Mouse (Mus musculus) frontal cortex, postnatal 25 days (tissue): ENCODE measurements around the gene Tspan14.

Experiments
- DNase-seq, 2 experiments: peaks; one replicate each; pipeline ENCODE4 v3.0.0; 2022; ENCODE audit warnings: low spot score in 2 of 2

Tspan14 gene

GRCm38 (mm10) chr14:40975127-40975721, 8.6 kb upstream of the Tspan14 start:
- DNase-seq = peak; percentile 45 to 62

GRCm38 (mm10) chr14:40968051-40968450, 1.4 kb upstream of the Tspan14 start:
- DNase-seq = no peak

GRCm38 (mm10) chr14:40967598-40967900, 942 bp upstream of the Tspan14 start:
- no peak for DNase-seq

DNA sequence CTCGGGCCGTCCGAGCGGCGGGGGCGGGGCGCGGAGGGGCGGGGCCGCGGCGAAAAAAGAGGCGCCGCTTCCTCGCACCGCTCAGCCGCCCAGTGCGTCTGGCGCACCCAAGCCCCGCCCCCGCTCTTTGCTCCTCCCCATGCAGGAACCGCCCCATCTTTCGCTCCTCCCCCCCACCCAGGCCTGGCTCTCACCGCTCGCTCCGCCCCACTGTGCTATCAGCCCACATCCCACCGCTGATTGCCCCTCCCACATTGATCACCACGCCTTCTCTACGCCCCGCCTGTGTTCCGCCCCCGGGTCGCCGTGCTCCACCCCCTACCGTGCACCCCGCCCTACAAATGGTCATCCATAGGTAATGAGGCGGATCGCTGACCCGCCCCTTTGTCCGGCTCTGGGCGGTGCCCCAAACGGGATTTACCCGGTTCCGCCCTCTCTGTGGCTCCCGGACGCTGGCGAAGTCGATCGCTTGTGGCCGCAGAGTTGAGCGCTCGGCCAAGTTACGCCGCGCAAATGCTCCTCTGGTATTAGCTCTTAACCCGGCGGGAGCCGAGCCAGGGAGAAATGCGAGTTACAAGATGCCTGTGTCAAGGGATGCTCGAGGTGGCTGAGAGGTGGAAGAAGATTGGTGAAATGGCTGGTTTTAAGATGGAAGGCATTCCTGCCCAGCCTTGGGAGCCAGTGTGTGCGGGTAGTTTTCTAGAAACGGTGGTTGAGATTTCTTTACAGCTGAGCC, 423 bp upstream of the Tspan14 start:
- DNase-seq = peak; percentile 86 to 91

- no peak for DNase-seq
Observed at GRCm38 (mm10) chr14:40965507-40966356, 875 bp downstream of the Tspan14 start.

- no peak for DNase-seq
Observed at GRCm38 (mm10) chr14:40964881-40965280, 1.7 kb downstream of the Tspan14 start.

- DNase-seq = no peak
Observed at GRCm38 (mm10) chr14:40964214-40964610, 2.4 kb downstream of the Tspan14 start.

- no peak for DNase-seq
Observed at GRCm38 (mm10) chr14:40963501-40964213, 3.0 kb downstream of the Tspan14 start.

DNA sequence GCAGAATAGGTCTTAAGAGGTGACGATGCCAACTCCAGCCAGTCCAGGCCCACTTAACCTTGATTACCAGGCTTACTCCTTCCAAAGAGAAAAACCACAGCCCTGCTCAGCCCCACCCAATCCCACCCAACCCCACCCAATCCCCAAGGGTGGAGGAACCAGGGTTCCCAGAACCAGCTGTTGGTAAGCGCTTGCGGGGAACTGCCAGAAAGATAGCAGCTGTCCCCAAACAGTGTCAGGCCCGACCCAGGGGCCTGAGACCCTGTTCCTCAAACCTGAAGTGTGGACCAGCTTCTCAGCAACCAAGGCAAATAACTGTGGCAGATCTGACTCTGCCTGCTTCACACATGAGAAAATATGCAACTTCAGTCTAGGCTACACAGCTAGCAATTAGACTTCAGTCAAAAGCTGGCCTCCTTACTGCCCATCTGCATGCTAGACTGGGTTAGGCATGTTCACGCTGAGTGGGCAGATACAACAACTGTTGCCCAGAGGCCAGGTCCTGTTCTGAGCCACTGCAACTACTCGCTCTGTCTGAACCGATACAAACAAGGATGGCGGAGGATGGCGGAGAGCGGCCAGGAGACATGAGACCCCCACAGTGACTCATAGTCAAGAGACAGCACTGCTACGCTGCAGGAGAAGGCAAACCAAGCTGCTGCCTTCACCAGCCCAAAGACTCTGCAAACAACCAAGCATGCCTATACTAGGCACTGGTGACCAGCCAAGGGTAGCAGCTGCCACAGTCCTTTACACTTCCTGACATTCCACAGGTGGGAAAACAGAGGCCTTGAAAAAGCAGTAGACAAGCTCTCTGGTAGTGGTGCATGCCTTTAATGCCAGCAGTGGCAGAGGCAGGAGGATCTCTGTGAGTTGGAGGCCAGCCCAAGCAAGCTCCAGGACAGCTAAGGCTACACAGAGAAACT, 4.0 kb downstream of the Tspan14 start:
- DNase-seq = no peak

DNA sequence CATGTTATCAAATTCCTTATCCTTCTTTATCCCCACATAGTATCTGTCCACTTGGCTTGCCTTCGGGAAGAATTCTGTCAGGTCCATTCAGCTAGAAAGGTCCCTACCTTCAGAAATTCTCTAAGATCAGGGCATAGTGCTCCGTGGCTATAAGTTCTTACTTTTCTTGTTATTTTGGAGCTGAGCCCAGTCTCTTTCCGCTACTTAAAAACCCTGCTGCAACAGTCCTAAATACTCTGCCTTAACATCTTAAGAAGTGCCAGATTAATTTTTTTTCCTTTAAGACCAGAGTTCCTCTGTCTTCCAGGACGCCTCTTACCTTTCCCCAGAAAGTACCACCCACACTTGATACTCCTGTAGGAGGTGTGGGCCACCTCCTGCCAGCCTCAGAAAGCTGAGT, 6.4 kb downstream of the Tspan14 start:
- no peak for DNase-seq

GRCm38 (mm10) chr14:40959586-40959985, 7.0 kb downstream of the Tspan14 start:
- no peak for DNase-seq

DNA sequence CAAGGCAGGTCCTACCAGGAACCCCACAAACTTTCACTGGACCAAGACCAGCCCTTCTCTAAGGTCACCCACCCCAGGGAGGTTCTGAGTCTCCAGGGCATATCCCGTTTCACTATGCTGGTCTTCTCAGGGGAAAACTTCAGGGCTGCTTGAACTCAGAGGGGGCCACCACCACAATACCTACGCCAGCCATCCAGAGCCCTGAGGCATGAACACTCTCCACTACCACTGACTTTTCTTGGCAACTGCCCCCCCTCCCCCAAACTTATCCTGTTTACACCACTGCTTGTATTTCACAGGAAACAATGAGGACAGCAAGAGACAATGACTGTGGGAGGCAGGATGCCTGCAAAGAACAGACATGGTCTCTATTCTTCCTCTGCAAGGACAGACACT, 7.6 kb downstream of the Tspan14 start:
- peak in 1 of 2 experiments; percentile 11 for DNase-seq

DNA sequence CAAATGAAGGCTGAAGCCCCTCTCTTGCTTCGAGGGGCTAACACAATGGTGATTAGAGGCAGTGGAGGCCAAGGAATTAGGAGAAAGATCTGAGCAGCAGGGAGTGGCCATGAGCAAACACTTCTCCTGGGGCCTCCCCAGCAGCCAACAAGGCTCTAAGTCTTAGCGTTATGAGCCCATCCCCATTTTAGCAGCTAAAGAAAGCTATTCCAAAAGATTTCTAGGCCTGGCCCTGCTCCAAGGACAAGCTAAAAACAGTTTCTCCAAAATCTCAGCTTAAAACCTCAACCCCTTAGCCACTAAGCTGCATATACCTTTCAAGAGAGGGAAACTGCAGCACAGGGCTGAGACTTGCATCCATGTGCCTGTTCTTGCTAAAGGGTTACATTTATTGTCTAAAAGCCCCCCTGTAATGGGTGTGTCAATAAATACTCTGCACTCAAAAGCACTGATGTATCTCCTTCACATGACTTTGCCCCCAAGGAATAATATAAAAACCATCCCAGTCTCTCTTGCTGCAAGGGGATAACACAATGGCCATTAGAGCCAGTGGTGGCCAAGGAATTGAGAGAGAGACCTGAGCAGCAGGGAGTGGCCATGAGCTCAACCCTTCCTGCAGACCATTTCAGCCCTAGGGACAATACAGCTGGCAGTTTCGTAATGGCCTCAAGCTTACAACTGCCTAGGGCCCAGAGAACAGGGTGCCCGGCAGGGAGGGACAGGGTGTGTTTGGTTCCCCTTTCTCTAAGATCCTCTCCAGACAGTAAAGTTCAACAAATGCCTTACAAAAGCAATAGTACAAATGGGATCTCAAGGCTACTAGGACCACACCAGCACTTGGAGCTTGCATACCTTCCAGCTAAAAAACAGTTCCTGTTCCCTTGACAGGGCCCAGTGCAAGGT, 8.3 kb downstream of the Tspan14 start:
- peak; percentile 51 to 53 for DNase-seq

DNA sequence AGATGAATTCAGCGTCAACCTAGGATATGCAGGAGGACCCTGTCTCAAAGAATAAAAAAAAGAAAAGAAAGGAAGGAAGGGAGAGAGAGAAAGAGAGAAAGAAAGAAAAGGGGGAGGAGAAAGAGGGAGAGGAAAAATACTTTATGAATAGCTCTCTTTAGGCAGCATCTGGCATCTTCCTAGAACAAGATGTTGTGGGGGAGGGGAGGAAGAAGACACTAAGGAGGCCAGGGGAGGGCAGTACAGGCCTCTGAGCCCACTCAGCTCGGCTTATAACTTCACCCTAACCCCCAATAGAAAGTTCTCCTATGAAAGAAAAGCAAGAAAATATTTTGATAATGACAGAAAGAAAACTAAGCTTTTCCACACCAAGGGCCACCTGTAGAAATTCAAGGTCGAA, 9.0 kb downstream of the Tspan14 start:
- DNase-seq = no peak

- DNase-seq = peak; percentile 44 to 47
Observed at GRCm38 (mm10) chr14:40956252-40957146, 10.1 kb downstream of the Tspan14 start.

DNA sequence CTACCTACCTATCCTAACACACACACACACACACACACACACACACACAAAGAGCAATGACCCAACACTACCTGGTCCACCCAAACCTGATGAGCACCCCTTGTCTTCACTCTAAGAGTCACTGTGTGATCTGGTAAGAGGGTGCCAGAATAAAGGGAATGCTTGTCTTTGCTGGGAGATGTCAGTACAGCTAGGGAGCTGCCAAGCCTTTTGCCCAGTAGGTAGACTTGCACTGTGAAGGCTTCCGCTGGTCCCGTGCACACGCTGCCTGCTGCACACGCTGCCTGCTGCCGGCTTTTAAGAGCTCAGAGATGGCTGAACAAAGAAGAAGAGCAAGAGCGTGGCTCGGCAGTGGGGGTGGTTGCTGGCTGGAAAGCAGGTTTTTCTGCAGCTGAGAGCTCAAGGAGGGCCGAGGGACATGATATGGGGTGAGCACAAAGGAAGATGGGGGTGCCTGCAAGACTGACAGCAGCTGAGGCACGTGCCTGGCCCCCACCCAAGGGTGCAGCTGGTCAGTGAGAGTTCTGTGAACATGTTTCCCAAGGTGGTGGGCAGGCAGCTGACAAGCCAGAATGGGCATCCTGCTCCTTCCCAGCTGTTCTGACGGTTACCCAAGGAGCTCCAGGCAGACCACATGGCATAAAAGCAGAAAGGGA, 10.9 kb downstream of the Tspan14 start:
- DNase-seq = peak; percentile 64 to 65

- no peak for DNase-seq
Observed at GRCm38 (mm10) chr14:40955146-40955545, 11.5 kb downstream of the Tspan14 start.

- DNase-seq = no peak
Observed at GRCm38 (mm10) chr14:40953381-40953780, 13.2 kb downstream of the Tspan14 start.
